Mouse (Mus musculus): ENCODE results near the gene Bhmt2.

- TF ChIP-seq CTCF (IDR thresholded peaks at IDR 0.05; ENCODE audit: borderline replicate concordance, control insufficient read depth, extremely low read depth, insufficient read depth, low read length, poor library complexity) (no peak), POLR2A (IDR thresholded peaks at IDR 0.05; ENCODE audit: control insufficient read depth, extremely low read depth, insufficient read depth, low read length, poor library complexity) (no peak)
Observed at GRCm38 (mm10) chr13:93707271-93707670, 33.2 kb upstream of the Bhmt2 start.
